Mouse (Mus musculus) hindbrain, embryonic 14.5 days (tissue): ENCODE data around the gene Foxn3. TPM values are rescaled to one million over a fixed set of nuclear protein-coding genes. Genes with fewer than 3 reads are reported as not detected.

ENCODE experiments used
- ATAC-seq: fragments of 200-750 bp; cut with Nextera tagmentation; 2 replicates; pipeline ENCODE4 v1.8.0; 2017; ENCODE audit warnings: moderate number of reproducible peaks, mild to moderate bottlenecking, moderate TSS enrichment, moderate library complexity; ENCODE audit not compliant: low FRiP score
- DNase-seq: peaks from one replicate; pipeline ENCODE4 v3.0.0-alpha.2; 2015; ENCODE audit warnings: low spot score
- H3K27ac ChIP-seq: fragments of 300-500 bp; sonication (generic); 2 replicates; pipeline ENCODE4 v1.5.1; 2014; ENCODE audit warnings: mild to moderate bottlenecking, moderate library complexity
- H3K27me3 ChIP-seq: fragments of 300-500 bp; sonication (generic); 2 replicates; pipeline ENCODE4 v1.6.1; 2014; ENCODE audit warnings: mild to moderate bottlenecking, low read length, mixed read lengths; ENCODE audit not compliant: control insufficient read depth, insufficient read depth
- H3K36me3 ChIP-seq: fragments of 300-500 bp; sonication (generic); replicated peaks from 2 replicates; pipeline ENCODE4 v1.6.1; 2014; ENCODE audit not compliant: control insufficient read depth, insufficient read depth
- H3K4me1 ChIP-seq: fragments of 300-500 bp; sonication (generic); replicated peaks from 2 replicates; pipeline ENCODE4 v1.6.1; 2014; ENCODE audit warnings: antibody characterized with exemption, low read length, mixed read lengths; ENCODE audit not compliant: control insufficient read depth, insufficient read depth
- H3K4me2 ChIP-seq: fragments of 300-500 bp; sonication (generic); replicated peaks from 2 replicates; pipeline ENCODE4 v1.6.1; 2014; ENCODE audit warnings: mild to moderate bottlenecking, moderate library complexity
- H3K4me3 ChIP-seq: fragments of 300-500 bp; sonication (generic); replicated peaks from 2 replicates; pipeline ENCODE4 v1.5.1; 2014; ENCODE audit warnings: mild to moderate bottlenecking, low read length
- H3K9ac ChIP-seq: fragments of 300-500 bp; sonication (generic); 2 replicates; pipeline ENCODE4 v1.6.1; 2014
- H3K9me3 ChIP-seq: fragments of 300-500 bp; sonication (generic); 2 replicates; pipeline ENCODE4 v1.6.1; 2016; ENCODE audit warnings: low read length; ENCODE audit not compliant: control insufficient read depth
- WGBS: fragments of 180-500 bp; shearing (Covaris S2); extraction: QIAGEN DNeasy Blood & Tissue Kit; methylation state at CpG from one replicate; pipeline ENCODE4 v1.1.7; 2014; 5-methylcytosine and 5-hydroxymethylcytosine counted together
- polyA plus RNA-seq: library from polyadenylated mRNA; unstranded; fragments of >200 nt; fragmentation: Nextera tagmentation; extraction: Ambion mirVana; gene quantifications from 2 replicates; pipeline ENCODE4 v1.2.1, GENCODE M21; 2014

Gene Foxn3
- polyA plus RNA-seq, 1 experiment from 2014 or later: 84.9 TPM

GRCm38 (mm10) chr12:99182338-99182737, 381.0 kb downstream of the Foxn3 start:
- Histone ChIP-seq H3K27me3 (no peaks in the 10 kb centered on the region), H3K27ac (no peak overlapping the region), H3K9me3 (0 out of 2 replicates have a peak, but pooled peaks cover 3% of the 10 kb centered on the region), H3K9ac (no peak overlapping the region), H3K36me3 (no peaks in the 10 kb centered on the region), H3K4me3 (no peak overlapping the region), H3K4me2 (no peak overlapping the region), H3K4me1 (no peaks in the 10 kb centered on the region; the same call in 1 of the 2 replicates)
- DNase-seq (no peak), ATAC-seq (no peak)
- WGBS: 92% methylated on average over 3 of the region's 3 CpGs

- H3K9ac ChIP-seq: no peak overlapping the region
These were observed 383.1 kb downstream of the Foxn3 start for GRCm38 (mm10) chr12:99180234-99180824.

GRCm38 (mm10) chr12:99174979-99175621, 388.3 kb downstream of the Foxn3 start:
- Histone ChIP-seq H3K4me2 (no peak overlapping the region), H3K27me3 (no peaks in the 10 kb centered on the region), H3K36me3 (no peaks in the 10 kb centered on the region), H3K9me3 (peaks cover 7% of the 10 kb centered on the region; the same call in 1 of the 2 replicates), H3K27ac (no peak overlapping the region), H3K9ac (no peak overlapping the region), H3K4me3 (no peak overlapping the region), H3K4me1 (no peaks in the 10 kb centered on the region)
- DNase-seq (peak; percentile 45), ATAC-seq (no peak)
- WGBS: 48% methylated on average over 11 of the region's 11 CpGs

More at GRCm38 (mm10) chr12:99180234-99180824, 383.1 kb downstream of the Foxn3 start:
- H3K4me3 ChIP-seq: no peak overlapping the region
- no peak overlapping the region for H3K27ac ChIP-seq
- DNase-seq (no peak), ATAC-seq (no peak)
- H3K4me1 ChIP-seq: no peaks in the 10 kb centered on the region
- H3K4me2 ChIP-seq: no peak overlapping the region
- H3K9me3 ChIP-seq: peaks cover 7% of the 10 kb centered on the region; the same call in 1 of the 2 replicates
- WGBS: 51% methylated on average over 3 of the region's 3 CpGs
- no peaks in the 10 kb centered on the region for H3K27me3 ChIP-seq
- H3K36me3 ChIP-seq: no peaks in the 10 kb centered on the region

GRCm38 (mm10) chr12:99172170-99172569, 391.2 kb downstream of the Foxn3 start:
- Histone ChIP-seq H3K4me2 (no peak overlapping the region), H3K9ac (no peak overlapping the region), H3K9me3 (peaks cover 4% of the 10 kb centered on the region; the same call in 1 of the 2 replicates), H3K27me3 (no peaks in the 10 kb centered on the region), H3K36me3 (no peaks in the 10 kb centered on the region), H3K4me3 (no peak overlapping the region), H3K27ac (no peak overlapping the region), H3K4me1 (no peaks in the 10 kb centered on the region)
- ATAC-seq (no peak), DNase-seq (no peak)
- 83% methylated on average over 5 of the region's 5 CpGs for WGBS

- Histone ChIP-seq H3K27ac (no peak overlapping the region), H3K4me1 (no peaks in the 10 kb centered on the region), H3K4me3 (no peak overlapping the region), H3K9ac (no peak overlapping the region), H3K9me3 (no peaks in the 10 kb centered on the region), H3K27me3 (no peaks in the 10 kb centered on the region), H3K4me2 (no peak overlapping the region), H3K36me3 (no peaks in the 10 kb centered on the region)
- no peak for DNase-seq
- ATAC-seq: no peak
- 84% methylated on average over 6 of the region's 6 CpGs for WGBS
These were observed 393.5 kb downstream of the Foxn3 start for GRCm38 (mm10) chr12:99169925-99170324.

DNA sequence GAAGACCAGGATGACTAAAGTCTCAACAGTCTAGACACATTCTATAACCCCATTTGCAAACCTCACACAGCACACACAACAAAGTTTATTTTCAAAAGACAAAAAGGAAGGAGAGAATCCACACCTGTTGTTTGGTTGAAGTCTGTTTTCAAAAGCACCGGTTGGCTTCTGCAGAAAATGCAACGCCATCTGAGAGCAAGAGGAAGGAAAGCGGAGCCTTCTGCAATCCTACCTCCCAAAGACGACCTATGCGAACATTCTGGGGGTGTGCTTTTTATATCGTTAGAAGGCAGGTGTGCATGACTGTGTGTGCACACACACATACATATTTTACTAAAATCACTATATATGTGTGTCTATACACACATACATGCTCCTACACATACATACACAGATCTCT, 397.3 kb downstream of the Foxn3 start:
- Histone ChIP-seq H3K27ac (no peak overlapping the region), H3K9me3 (no peaks in the 10 kb centered on the region), H3K27me3 (no peaks in the 10 kb centered on the region), H3K4me1 (peaks cover 11% of the 10 kb centered on the region; the same call in 1 of the 2 replicates), H3K4me3 (no peak overlapping the region), H3K9ac (no peak overlapping the region), H3K4me2 (no peak overlapping the region), H3K36me3 (no peaks in the 10 kb centered on the region)
- DNase-seq (no peak), ATAC-seq (no peak)
- WGBS: 94% methylated on average over 6 of the region's 6 CpGs

GRCm38 (mm10) chr12:99163342-99163682, 400.1 kb downstream of the Foxn3 start:
- DNase-seq (no peak), ATAC-seq (peak; percentile 32; the same call in 1 of the 2 replicates)
- Histone ChIP-seq H3K27me3 (no peaks in the 10 kb centered on the region), H3K36me3 (no peaks in the 10 kb centered on the region), H3K9me3 (no peaks in the 10 kb centered on the region), H3K9ac (no peak overlapping the region), H3K4me2 (no peak overlapping the region), H3K4me1 (peaks cover 11% of the 10 kb centered on the region; the same call in 1 of the 2 replicates), H3K4me3 (no peak overlapping the region), H3K27ac (peak overlapping the region; percentile 60; the same call in 1 of the 2 replicates)
- 26% methylated on average over 9 of the region's 9 CpGs for WGBS

DNA sequence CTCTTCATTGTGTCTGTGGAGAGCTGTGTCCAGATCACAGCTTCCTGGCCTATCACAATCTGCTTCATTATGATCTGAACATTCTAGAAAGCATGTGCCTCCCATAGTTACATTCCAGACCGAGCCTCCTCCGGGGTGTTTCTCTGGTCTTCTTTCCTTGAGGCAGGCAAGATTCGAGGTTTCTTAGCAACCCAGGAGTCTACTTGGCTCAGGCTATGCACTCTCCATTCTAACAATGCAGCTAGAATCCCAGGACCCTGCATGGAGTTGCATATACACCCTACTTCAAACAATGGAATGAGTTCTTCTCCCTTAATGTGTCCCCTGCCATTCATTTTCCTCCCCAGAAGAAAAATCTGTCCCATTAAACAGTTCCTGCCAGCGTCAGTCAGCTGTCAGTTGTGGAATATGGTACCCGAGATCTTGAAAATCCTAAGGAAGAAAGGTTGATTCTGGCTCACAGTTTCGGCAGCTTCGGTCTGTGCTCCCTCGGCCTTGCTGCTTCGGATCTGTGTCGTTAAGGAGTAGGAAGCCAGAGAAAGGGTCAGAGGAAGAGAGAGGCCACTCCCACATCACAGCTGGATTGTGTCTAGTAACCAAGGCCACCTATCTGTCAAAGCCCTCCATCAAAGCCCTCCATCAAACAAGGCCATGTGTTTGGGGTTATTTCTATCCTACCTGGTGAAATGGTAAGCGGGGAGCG, 400.6 kb downstream of the Foxn3 start:
- peaks cover 11% of the 10 kb centered on the region; the same call in 1 of the 2 replicates for H3K4me1 ChIP-seq
- 54% methylated on average over 12 of the region's 12 CpGs for WGBS
- no peak overlapping the region for H3K9ac ChIP-seq
- no peaks in the 10 kb centered on the region for H3K36me3 ChIP-seq
- ATAC-seq: peak; percentile 36
- no peaks in the 10 kb centered on the region for H3K27me3 ChIP-seq
- DNase-seq: no peak
- no peak overlapping the region for H3K4me2 ChIP-seq
- peak overlapping the region; percentile 60 for H3K27ac ChIP-seq
- H3K9me3 ChIP-seq: no peaks in the 10 kb centered on the region
- no peak overlapping the region for H3K4me3 ChIP-seq

- H3K4me3 ChIP-seq: no peak overlapping the region
- peak overlapping the region; percentile 60 for H3K27ac ChIP-seq
- no peaks in the 10 kb centered on the region for H3K36me3 ChIP-seq
- H3K9me3 ChIP-seq: no peaks in the 10 kb centered on the region
- no peaks in the 10 kb centered on the region for H3K27me3 ChIP-seq
- peak; percentile 56 for DNase-seq
- H3K4me2 ChIP-seq: 0 out of 2 replicates have a peak overlapping the region, but pooled peaks have one; percentile 8
- H3K9ac ChIP-seq: no peak overlapping the region
- H3K4me1 ChIP-seq: peaks cover 11% of the 10 kb centered on the region; the same call in 1 of the 2 replicates
- ATAC-seq: peak; percentile 73; the same call in 1 of the 2 replicates
- WGBS: 59% methylated on average over 10 of the region's 10 CpGs
These were observed 401.2 kb downstream of the Foxn3 start for GRCm38 (mm10) chr12:99162188-99162587.
